Mouse (Mus musculus) heart, postnatal 0 days (tissue): ENCODE results near the gene Nek4.

Source experiments
- CTCF ChIP-seq: IDR thresholded peaks from 2 replicates; pipeline ENCODE4 v1.5.1; 2016; ENCODE audit warnings: antibody characterized with exemption, control low read depth, low read depth
- EP300 ChIP-seq: IDR thresholded peaks from 2 replicates; pipeline ENCODE4 v1.6.1; 2016; ENCODE audit warnings: antibody characterized with exemption, low read depth

DNA sequence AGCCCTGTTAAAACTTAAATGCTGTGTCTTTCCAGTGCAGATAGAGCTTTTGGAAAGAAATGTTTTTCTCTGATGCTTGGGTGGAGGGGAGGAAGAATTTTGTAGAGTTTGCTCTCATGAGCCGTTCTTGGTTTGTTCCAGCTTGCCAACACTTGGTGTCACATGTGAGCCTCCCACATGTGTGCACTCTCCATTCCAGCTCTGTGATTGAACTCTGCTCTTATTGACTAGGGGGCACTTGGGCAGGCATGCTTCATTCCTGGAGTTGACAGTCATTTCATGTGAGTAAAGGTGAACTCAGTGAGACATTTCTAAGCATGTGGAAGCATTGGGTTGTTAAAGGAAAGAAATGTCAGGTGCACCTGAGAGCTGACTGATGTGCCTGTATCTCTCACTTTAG lies 71.4 kb downstream of the Nek4 start:
- TF ChIP-seq CTCF = no peak
- no peak for TF ChIP-seq EP300
